Mouse (Mus musculus) liver, adult 2 months (tissue): ENCODE data around the gene Slc46a2. TPM values are rescaled to one million over a fixed set of nuclear protein-coding genes. Genes with fewer than 3 reads are reported as not detected.

ENCODE experiments used
- DNase-seq: peaks from one replicate; pipeline ENCODE4 v3.0.0-alpha.2; 2011; ENCODE audit warnings: low read depth, low spot score; ENCODE audit errors: extremely low read depth
- H3K27ac ChIP-seq: fragments of 200-500 bp; replicated peaks from 2 replicates; pipeline ENCODE4 v1.5.1; 2012; ENCODE audit warnings: low read depth, mild to moderate bottlenecking, control low read depth, inconsistent platforms, low read length; ENCODE audit not compliant: insufficient read depth
- H3K27me3 ChIP-seq: fragments of 200-500 bp; 2 replicates; pipeline ENCODE4 v1.6.1; 2012; ENCODE audit warnings: mild to moderate bottlenecking, moderate library complexity, low read length, inconsistent platforms; ENCODE audit not compliant: control insufficient read depth, insufficient read depth
- H3K36me3 ChIP-seq: fragments of 200-500 bp; 2 replicates; pipeline ENCODE4 v1.6.1; 2012; ENCODE audit warnings: low read length, inconsistent platforms; ENCODE audit not compliant: control insufficient read depth, insufficient read depth
- H3K4me1 ChIP-seq: fragments of 200-500 bp; 2 replicates; pipeline ENCODE4 v1.6.1; 2011; ENCODE audit warnings: low read length; ENCODE audit not compliant: control insufficient read depth, insufficient read depth
- H3K4me3 ChIP-seq: fragments of 200-500 bp; 2 replicates; pipeline ENCODE4 v1.5.1; 2011; ENCODE audit warnings: low read depth, mild to moderate bottlenecking, control low read depth, low read length, moderate library complexity; ENCODE audit not compliant: insufficient read depth
- H3K79me2 ChIP-seq: fragments of 200-500 bp; 2 replicates; pipeline ENCODE4 v1.6.1; 2012; ENCODE audit warnings: inconsistent platforms, mild to moderate bottlenecking, low read length, moderate library complexity; ENCODE audit not compliant: control insufficient read depth, insufficient read depth
- H3K9ac ChIP-seq: fragments of 200-500 bp; 2 replicates; pipeline ENCODE4 v1.6.1; 2012; ENCODE audit warnings: low read depth, mild to moderate bottlenecking, control low read depth, inconsistent platforms, low read length
- CTCF ChIP-seq: fragments of 200-500 bp; IDR thresholded peaks from 2 replicates; pipeline ENCODE4 v1.5.1; 2011; ENCODE audit warnings: low read depth, low read length, control low read depth
- POLR2A ChIP-seq: fragments of 200-500 bp; IDR thresholded peaks from 2 replicates; pipeline ENCODE4 v1.6.1; 2011; ENCODE audit warnings: low read length, control low read depth; ENCODE audit not compliant: insufficient read depth; ENCODE audit errors: extremely low read depth
- WGBS: fragments of 180-500 bp; shearing (Covaris S2); methylation state at CpG from one replicate; pipeline ENCODE4 v1.1.7; 2018; 5-methylcytosine and 5-hydroxymethylcytosine counted together
- polyA plus RNA-seq: library from polyadenylated mRNA; depleted of rRNA; stranded (reverse); fragments of >200 nt; gene quantifications from 2 replicates; pipeline ENCODE4 v1.2.3, GENCODE M21; 2012; rRNA removed
- total RNA-seq: library from RNA; depleted of rRNA; stranded (reverse); fragments of >200 nt; gene quantifications from 2 replicates; pipeline ENCODE4 v1.2.3, GENCODE M21; 2014; rRNA removed

The Slc46a2 gene
- total RNA-seq (not detected in 2 replicates), polyA plus RNA-seq (not detected in 2 replicates)

GRCm38 (mm10) chr4:59914608-59915403, at the start of gene Slc46a2:
Slc46a2 (minus strand) TSS chr4:59915056.
- DNase-seq = no peak
- TF ChIP-seq CTCF (no peak), POLR2A (no peak)
- Histone ChIP-seq H3K36me3 (no peaks in the 10 kb centered on the region), H3K27ac (no peak within 1 kb of the TSS), H3K4me3 (no peak within 1 kb of the TSS), H3K9ac (no peak within 1 kb of the TSS), H3K27me3 (peaks cover 7% of the 10 kb centered on the region), H3K4me1 (no peaks in the 10 kb centered on the region), H3K79me2 (no peaks in the 10 kb centered on the region)
- 12% methylated on average over 22 of the region's 22 CpGs for WGBS

GRCm38 (mm10) chr4:59963405-59964344, 48.8 kb upstream of the Slc46a2 start, which contains the start of gene Mup6:
Mup6 (plus strand) TSS chr4:59964294.
- H3K79me2 ChIP-seq = no peaks in the 10 kb centered on the region
- no peak within 1 kb of the TSS for H3K27ac ChIP-seq
- 58% methylated on average over 3 of the region's 3 CpGs for WGBS
- no peak for DNase-seq
- no peaks in the 10 kb centered on the region for H3K4me1 ChIP-seq
- TF ChIP-seq CTCF (no peak), POLR2A (no peak)
- H3K27me3 ChIP-seq = no peaks in the 10 kb centered on the region
- no peak within 1 kb of the TSS for H3K4me3 ChIP-seq
- no peak within 1 kb of the TSS for H3K9ac ChIP-seq
- H3K36me3 ChIP-seq = no peaks in the 10 kb centered on the region

GRCm38 (mm10) chr4:59960610-59961009, 45.8 kb upstream of the Slc46a2 start, which contains the start of gene Mup4:
Mup4 (minus strand) TSS chr4:59960710.
- 78% methylated on average over 3 of the region's 3 CpGs for WGBS
- Histone ChIP-seq H3K4me1 (no peaks in the 10 kb centered on the region), H3K4me3 (no peak within 1 kb of the TSS)

DNA sequence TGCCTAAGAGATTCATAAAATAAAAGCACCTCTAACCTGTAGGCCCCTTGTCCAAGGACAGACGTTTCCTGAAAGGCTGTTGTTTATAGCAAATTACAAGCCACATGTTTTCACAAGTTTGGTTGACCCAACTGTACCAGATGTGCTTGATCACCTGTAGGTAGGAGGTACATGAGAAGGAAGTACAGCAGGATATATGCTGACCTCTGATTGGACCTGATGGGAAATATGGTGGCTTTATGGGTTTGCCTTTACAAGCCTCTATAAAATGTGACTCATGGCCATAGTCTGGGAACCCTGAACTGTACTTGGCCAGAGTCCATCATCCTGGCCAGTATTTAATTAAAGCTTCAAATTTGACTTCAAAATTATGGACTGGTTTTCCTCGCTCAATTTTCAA, 22.7 kb upstream of the Slc46a2 start:
- Histone ChIP-seq H3K36me3 (no peaks in the 10 kb centered on the region), H3K4me3 (no peak overlapping the region), H3K9ac (no peak overlapping the region), H3K4me1 (no peaks in the 10 kb centered on the region), H3K79me2 (no peaks in the 10 kb centered on the region), H3K27me3 (0 out of 2 replicates have a peak, but pooled peaks cover 2% of the 10 kb centered on the region), H3K27ac (no peak overlapping the region)
- no peak for TF ChIP-seq POLR2A
- 73% methylated on average over 2 of the region's 2 CpGs for WGBS
- DNase-seq = no peak

More at GRCm38 (mm10) chr4:59960610-59961009, 45.8 kb upstream of the Slc46a2 start, which contains the start of gene Mup4:
- TF ChIP-seq CTCF = no peak
- no peak for TF ChIP-seq POLR2A
- Histone ChIP-seq H3K79me2 (no peaks in the 10 kb centered on the region), H3K36me3 (no peaks in the 10 kb centered on the region), H3K27me3 (no peaks in the 10 kb centered on the region), H3K9ac (no peak within 1 kb of the TSS), H3K27ac (no peak within 1 kb of the TSS)
- DNase-seq = no peak

- H3K27me3 ChIP-seq = no peaks in the 10 kb centered on the region
- no peak overlapping the region for H3K9ac ChIP-seq
- no peak overlapping the region for H3K4me3 ChIP-seq
- H3K27ac ChIP-seq = no peak overlapping the region
- WGBS = 49% methylated on average over 6 of the region's 6 CpGs
- H3K4me1 ChIP-seq = no peaks in the 10 kb centered on the region
- no peaks in the 10 kb centered on the region for H3K36me3 ChIP-seq
- H3K79me2 ChIP-seq = no peaks in the 10 kb centered on the region
- TF ChIP-seq CTCF = peak; percentile 13; the same call in 1 of the 2 replicates
- TF ChIP-seq POLR2A = no peak
- peak; percentile 7 for DNase-seq
Observed at GRCm38 (mm10) chr4:59932505-59933281, 17.8 kb upstream of the Slc46a2 start.
